Mouse (Mus musculus) embryonic facial prominence, embryonic 15.5 days (tissue): Measurements from ENCODE around the gene Ralgapa2. TPM values are rescaled to one million over a fixed set of nuclear protein-coding genes. Genes with fewer than 3 reads are reported as not detected.

Source experiments
- ATAC-seq: fragments of 200-750 bp; cut with Nextera tagmentation; 2 replicates; pipeline ENCODE4 v1.8.0; 2017; ENCODE audit warnings: low read depth, moderate TSS enrichment; ENCODE audit not compliant: insufficient number of reproducible peaks, low FRiP score, low TSS enrichment
- H3K27ac ChIP-seq: fragments of 300-500 bp; sonication (generic); replicated peaks from 2 replicates; pipeline ENCODE4 v1.5.1; 2015; ENCODE audit warnings: mild to moderate bottlenecking, inconsistent platforms
- H3K27me3 ChIP-seq: fragments of 300-500 bp; sonication (generic); 2 replicates; pipeline ENCODE4 v1.6.1; 2015; ENCODE audit warnings: inconsistent platforms
- H3K36me3 ChIP-seq: fragments of 300-500 bp; sonication (generic); 2 replicates; pipeline ENCODE4 v1.6.1; 2015; ENCODE audit warnings: mild to moderate bottlenecking, inconsistent platforms
- H3K4me1 ChIP-seq: fragments of 300-500 bp; sonication (generic); 2 replicates; pipeline ENCODE4 v1.6.1; 2015; ENCODE audit warnings: inconsistent platforms
- H3K4me2 ChIP-seq: fragments of 300-500 bp; sonication (generic); replicated peaks from 2 replicates; pipeline ENCODE4 v1.6.1; 2015; ENCODE audit warnings: mild to moderate bottlenecking, inconsistent platforms
- H3K4me3 ChIP-seq: fragments of 300-500 bp; sonication (generic); replicated peaks from 2 replicates; pipeline ENCODE4 v1.5.1; 2015; ENCODE audit warnings: mild to moderate bottlenecking, inconsistent platforms
- H3K9ac ChIP-seq: fragments of 300-500 bp; sonication (generic); 2 replicates; pipeline ENCODE4 v1.6.1; 2015; ENCODE audit warnings: inconsistent platforms
- H3K9me3 ChIP-seq: fragments of 300-500 bp; sonication (generic); replicated peaks from 2 replicates; pipeline ENCODE4 v1.6.1; 2016; ENCODE audit warnings: inconsistent platforms
- WGBS: fragments of 180-500 bp; shearing (Covaris S2); methylation state at CpG from one replicate; pipeline ENCODE4 v1.1.7; 2015; 5-methylcytosine and 5-hydroxymethylcytosine counted together
- polyA plus RNA-seq: library from polyadenylated mRNA; unstranded; fragments of >200 nt; fragmentation: Nextera tagmentation; extraction: Ambion mirVana; gene quantifications from 2 replicates; pipeline ENCODE4 v1.2.1, GENCODE M21; 2015

Gene Ralgapa2
- polyA plus RNA-seq, 1 experiment from 2014 or later: 5.5 TPM

- WGBS: 77% methylated on average over 6 of the region's 6 CpGs
Observed at GRCm38 (mm10) chr2:146356524-146356923, 155.6 kb downstream of the Ralgapa2 start.

GRCm38 (mm10) chr2:146350230-146350629, 161.9 kb downstream of the Ralgapa2 start:
- H3K4me2 ChIP-seq: no peak overlapping the region
- WGBS: 91% methylated on average over 5 of the region's 5 CpGs

More at GRCm38 (mm10) chr2:146356524-146356923, 155.6 kb downstream of the Ralgapa2 start:
- Histone ChIP-seq H3K36me3 (no peaks in the 10 kb centered on the region), H3K9me3 (no peaks in the 10 kb centered on the region), H3K4me1 (no peaks in the 10 kb centered on the region), H3K27ac (no peak overlapping the region), H3K4me3 (no peak overlapping the region), H3K27me3 (no peaks in the 10 kb centered on the region), H3K4me2 (no peak overlapping the region), H3K9ac (no peak overlapping the region)
- ATAC-seq: no peak

GRCm38 (mm10) chr2:146347942-146348341, 164.2 kb downstream of the Ralgapa2 start:
- Histone ChIP-seq H3K4me3 (no peak overlapping the region), H3K4me1 (no peaks in the 10 kb centered on the region), H3K27ac (no peak overlapping the region), H3K27me3 (no peaks in the 10 kb centered on the region), H3K9ac (no peak overlapping the region), H3K36me3 (no peaks in the 10 kb centered on the region), H3K9me3 (no peaks in the 10 kb centered on the region), H3K4me2 (no peak overlapping the region)
- ATAC-seq: no peak
- WGBS: 50% methylated on average over 2 of the region's 2 CpGs

More at GRCm38 (mm10) chr2:146350230-146350629, 161.9 kb downstream of the Ralgapa2 start:
- Histone ChIP-seq H3K27me3 (no peaks in the 10 kb centered on the region), H3K9ac (no peak overlapping the region), H3K4me1 (no peaks in the 10 kb centered on the region), H3K9me3 (no peaks in the 10 kb centered on the region), H3K27ac (no peak overlapping the region), H3K4me3 (no peak overlapping the region), H3K36me3 (no peaks in the 10 kb centered on the region)
- ATAC-seq: no peak

- H3K4me2 ChIP-seq: no peak overlapping the region
- no peak overlapping the region for H3K9ac ChIP-seq
- no peaks in the 10 kb centered on the region for H3K4me1 ChIP-seq
- H3K27me3 ChIP-seq: no peaks in the 10 kb centered on the region
- no peaks in the 10 kb centered on the region for H3K9me3 ChIP-seq
- no peak overlapping the region for H3K4me3 ChIP-seq
- 88% methylated on average over 4 of the region's 4 CpGs for WGBS
- ATAC-seq: no peak
- no peak overlapping the region for H3K27ac ChIP-seq
- 0 out of 2 replicates have a peak, but pooled peaks cover 4% of the 10 kb centered on the region for H3K36me3 ChIP-seq
Observed at GRCm38 (mm10) chr2:146340090-146340489, 172.1 kb downstream of the Ralgapa2 start.

GRCm38 (mm10) chr2:146337540-146337939, 174.6 kb downstream of the Ralgapa2 start:
- 76% methylated on average over 1 of the region's 1 CpGs for whole genome bisulfite sequencing
- no peak for ATAC-seq

GRCm38 (mm10) chr2:146331894-146332476, 180.2 kb downstream of the Ralgapa2 start:
- no peak overlapping the region for H3K4me3 ChIP-seq
- no peak overlapping the region for H3K27ac ChIP-seq
- H3K9me3 ChIP-seq: no peaks in the 10 kb centered on the region
- WGBS: 71% methylated on average over 5 of the region's 5 CpGs
- H3K9ac ChIP-seq: no peak overlapping the region
- no peak for ATAC-seq
- no peaks in the 10 kb centered on the region for H3K36me3 ChIP-seq
- H3K27me3 ChIP-seq: no peaks in the 10 kb centered on the region
- H3K4me2 ChIP-seq: no peak overlapping the region
- H3K4me1 ChIP-seq: no peaks in the 10 kb centered on the region

More at GRCm38 (mm10) chr2:146337540-146337939, 174.6 kb downstream of the Ralgapa2 start:
- Histone ChIP-seq H3K36me3 (0 out of 2 replicates have a peak, but pooled peaks cover 4% of the 10 kb centered on the region), H3K27me3 (no peaks in the 10 kb centered on the region), H3K9me3 (no peaks in the 10 kb centered on the region), H3K4me1 (no peaks in the 10 kb centered on the region), H3K4me2 (no peak overlapping the region), H3K27ac (no peak overlapping the region), H3K9ac (no peak overlapping the region), H3K4me3 (no peak overlapping the region)

GRCm38 (mm10) chr2:146330772-146331281, 181.3 kb downstream of the Ralgapa2 start:
- ATAC-seq: no peak
- WGBS: 18% methylated on average over 8 of the region's 8 CpGs
- H3K9me3 ChIP-seq: no peaks in the 10 kb centered on the region

GRCm38 (mm10) chr2:146330101-146330500, 182.0 kb downstream of the Ralgapa2 start:
- no peak overlapping the region for H3K4me2 ChIP-seq
- no peaks in the 10 kb centered on the region for H3K27me3 ChIP-seq
- no peaks in the 10 kb centered on the region for H3K36me3 ChIP-seq
- H3K9me3 ChIP-seq: no peaks in the 10 kb centered on the region
- H3K4me1 ChIP-seq: no peaks in the 10 kb centered on the region
- no peak overlapping the region for H3K27ac ChIP-seq
- ATAC-seq: no peak
- 86% methylated on average over 1 of the region's 1 CpGs for WGBS
- no peak overlapping the region for H3K4me3 ChIP-seq
- no peak overlapping the region for H3K9ac ChIP-seq

More at GRCm38 (mm10) chr2:146330772-146331281, 181.3 kb downstream of the Ralgapa2 start:
- no peaks in the 10 kb centered on the region for H3K36me3 ChIP-seq
- no peaks in the 10 kb centered on the region for H3K4me1 ChIP-seq
- no peak overlapping the region for H3K4me2 ChIP-seq
- no peak overlapping the region for H3K27ac ChIP-seq
- H3K27me3 ChIP-seq: no peaks in the 10 kb centered on the region
- no peak overlapping the region for H3K9ac ChIP-seq
- no peak overlapping the region for H3K4me3 ChIP-seq

GRCm38 (mm10) chr2:146326654-146327053, 185.5 kb downstream of the Ralgapa2 start:
- Histone ChIP-seq H3K36me3 (no peaks in the 10 kb centered on the region), H3K4me2 (no peak overlapping the region), H3K27me3 (no peaks in the 10 kb centered on the region), H3K9me3 (no peaks in the 10 kb centered on the region), H3K4me3 (no peak overlapping the region), H3K9ac (no peak overlapping the region), H3K4me1 (no peaks in the 10 kb centered on the region), H3K27ac (no peak overlapping the region)
- WGBS: 89% methylated on average over 1 of the region's 1 CpGs
- ATAC-seq: no peak

- no peaks in the 10 kb centered on the region for H3K36me3 ChIP-seq
- no peak overlapping the region for H3K4me3 ChIP-seq
- H3K27ac ChIP-seq: no peak overlapping the region
- no peak overlapping the region for H3K4me2 ChIP-seq
- no peak overlapping the region for H3K9ac ChIP-seq
- no peaks in the 10 kb centered on the region for H3K4me1 ChIP-seq
- H3K27me3 ChIP-seq: no peaks in the 10 kb centered on the region
- 47% methylated on average over 15 of the region's 15 CpGs for WGBS
- no peaks in the 10 kb centered on the region for H3K9me3 ChIP-seq
- ATAC-seq: no peak
Observed at GRCm38 (mm10) chr2:146324907-146325715, 187.0 kb downstream of the Ralgapa2 start.

GRCm38 (mm10) chr2:146324140-146324906, 187.8 kb downstream of the Ralgapa2 start:
- no peak overlapping the region for H3K9ac ChIP-seq
- no peak for ATAC-seq
- H3K27ac ChIP-seq: no peak overlapping the region
- WGBS: 81% methylated on average over 3 of the region's 3 CpGs
- no peaks in the 10 kb centered on the region for H3K9me3 ChIP-seq
- no peak overlapping the region for H3K4me3 ChIP-seq
- no peak overlapping the region for H3K4me2 ChIP-seq
- H3K4me1 ChIP-seq: no peaks in the 10 kb centered on the region
- no peaks in the 10 kb centered on the region for H3K27me3 ChIP-seq
- H3K36me3 ChIP-seq: no peaks in the 10 kb centered on the region
